Comparison of ENCODE assay signal across 8 mouse cellular contexts in genomic region chr12:55301472-55302300, GRCm38 (mm10). TPM values are rescaled to one million over a fixed set of nuclear protein-coding genes. Genes with fewer than 3 reads are reported as not detected.
DNase-seq lines count a peak whose midpoint lies in the region; ATAC-seq and TF ChIP-seq lines count a peak whose summit lies in the region.

No protein-coding gene starts in this region.

- H3K4me3 ChIP-seq in cortical plate, adult 2 months (ENCODE audit: insufficient read depth, low read length): peak overlapping the region; percentile 46
- H3K4me3 ChIP-seq in hindbrain, embryonic 16.5 days (ENCODE audit: low read length): peak overlapping the region; percentile 47
- peak overlapping the region; percentile 68 for H3K4me3 ChIP-seq in midbrain, embryonic 16.5 days (ENCODE audit: low read depth, low read length)

- peak; percentile 16 to 27 for DNase-seq in cerebellum, postnatal 10 days
- DNase-seq in 3T3-L1 (ENCODE audit: low read depth, low spot score): peak; percentile 42
- DNase-seq in layer of hippocampus, postnatal 36 days: no peak

- no peaks in the 10 kb centered on the region for H3K4me1 ChIP-seq in cortical plate, adult 2 months (ENCODE audit: control insufficient read depth, insufficient read depth, low read length)
- peaks cover 21% of the 10 kb centered on the region for H3K4me1 ChIP-seq in hindbrain, embryonic 16.5 days (ENCODE audit: control insufficient read depth, insufficient read depth, low read depth, low read length)
- H3K4me1 ChIP-seq in midbrain, embryonic 16.5 days (ENCODE audit: control insufficient read depth, insufficient read depth, low read length): peaks cover 32% of the 10 kb centered on the region

- H3K27me3 ChIP-seq in hindbrain, embryonic 16.5 days (replicated peaks; ENCODE audit: control insufficient read depth, insufficient read depth, low read length): no peaks in the 10 kb centered on the region
- H3K27me3 ChIP-seq in midbrain, embryonic 16.5 days (ENCODE audit: control insufficient read depth, insufficient read depth, low read depth, low read length): no peaks in the 10 kb centered on the region

- no peaks in the 10 kb centered on the region for H3K9me3 ChIP-seq in hindbrain, embryonic 16.5 days (ENCODE audit: control insufficient read depth, low read length)
- no peaks in the 10 kb centered on the region for H3K9me3 ChIP-seq in midbrain, embryonic 16.5 days (replicated peaks; ENCODE audit: control insufficient read depth, low read length, poor library complexity, severe bottlenecking)

- TF ChIP-seq POLR2A in cortical plate, adult 2 months (IDR thresholded peaks at IDR 0.05; ENCODE audit: extremely low read depth, insufficient read depth, low read length): no peak

- H3K27ac ChIP-seq in cortical plate, adult 2 months (ENCODE audit: insufficient read depth, low read length): no peak overlapping the region
- H3K27ac ChIP-seq in hindbrain, embryonic 16.5 days (ENCODE audit: low read depth, low read length): peak overlapping the region; percentile 68
- H3K27ac ChIP-seq in midbrain, embryonic 16.5 days (ENCODE audit: low read length): peak overlapping the region; percentile 85

- WGBS in hindbrain, embryonic 16.5 days: 43% methylated on average over 11 of the region's 11 CpGs
- WGBS in midbrain, embryonic 16.5 days: 43% methylated on average over 11 of the region's 11 CpGs

- ATAC-seq in cerebellum, adult (ENCODE audit: insufficient number of reproducible peaks, low FRiP score, low TSS enrichment): no peak
- no peak for ATAC-seq in hindbrain, embryonic 16.5 days
- no peak for ATAC-seq in midbrain, embryonic 16.5 days
- ATAC-seq in frontal cortex, adult (ENCODE audit: low TSS enrichment): no peak

- H3K9ac ChIP-seq in hindbrain, embryonic 16.5 days (ENCODE audit: low read depth, low read length): peak overlapping the region; percentile 64
- peak overlapping the region; percentile 71 for H3K9ac ChIP-seq in midbrain, embryonic 16.5 days (ENCODE audit: low read depth, low read length)

- H3K36me3 ChIP-seq in hindbrain, embryonic 16.5 days (ENCODE audit: control insufficient read depth, insufficient read depth, low read length): peaks cover 6% of the 10 kb centered on the region
- 0 out of 2 replicates have a peak, but pooled peaks cover 8% of the 10 kb centered on the region for H3K36me3 ChIP-seq in midbrain, embryonic 16.5 days (ENCODE audit: control insufficient read depth, insufficient read depth, low read length)

- peak overlapping the region; percentile 69 for H3K4me2 ChIP-seq in hindbrain, embryonic 16.5 days (ENCODE audit: low read length)
- H3K4me2 ChIP-seq in midbrain, embryonic 16.5 days (ENCODE audit: low read length): peak overlapping the region; percentile 65

- TF ChIP-seq CTCF in cortical plate, adult 2 months (IDR thresholded peaks at IDR 0.05; ENCODE audit: extremely low read depth, insufficient read depth, low read length): no peak

RNA-seq across cellular contexts. Expression of gene Ppp2r3c, which starts 1.1 kb away (rescaled TPM):
- polyA plus RNA-seq in cortical plate, adult 2 months (2012; rRNA removed): 10.5 and 10.9 TPM in 2 replicates
- polyA plus RNA-seq in hindbrain, embryonic 16.5 days (2015; fragmentation: Nextera tagmentation; extraction: Ambion mirVana): 18.0 and 23.2 TPM in 2 replicates
- 21.6 and 26.8 TPM in 2 replicates for polyA plus RNA-seq in midbrain, embryonic 16.5 days (2015; fragmentation: Nextera tagmentation; extraction: Ambion mirVana)
- total RNA-seq in layer of hippocampus, postnatal 36 days (2021): 10 to 100 TPM; 11.9 to 14.4 TPM

RNA-seq across cellular contexts. Expression of gene 1110008L16Rik, which starts 2.3 kb away (rescaled TPM):
- 7.0 and 7.8 TPM in 2 replicates for polyA plus RNA-seq in cortical plate, adult 2 months (2012; rRNA removed)
- 9.4 and 12.0 TPM in 2 replicates for polyA plus RNA-seq in hindbrain, embryonic 16.5 days (2015; fragmentation: Nextera tagmentation; extraction: Ambion mirVana)
- 8.6 and 9.7 TPM in 2 replicates for polyA plus RNA-seq in midbrain, embryonic 16.5 days (2015; fragmentation: Nextera tagmentation; extraction: Ambion mirVana)
- 1 to 10 TPM; 8.3 to 9.1 TPM for total RNA-seq in layer of hippocampus, postnatal 36 days (2021)

Comparison
In these comparisons a context has a peak if more than half of its experiments do, and no peak if none do; other contexts are left out.
1. DNase-seq: peak in cerebellum, postnatal 10 days (2 of 2) and 3T3-L1 (single experiment); none in layer of hippocampus, postnatal 36 days (0 of 2).
2. Peak in every context shown above with its lines, with median percentiles within 50 percentile points of each other: H3K4me3 ChIP-seq.